Mouse (Mus musculus): ENCODE data around the gene Csad. TPM values are rescaled to one million over a fixed set of nuclear protein-coding genes. Genes with fewer than 3 reads are reported as not detected.

The Csad gene
- polyA plus RNA-seq, 1 experiment from 2014 or later, result 153 TPM

DNA sequence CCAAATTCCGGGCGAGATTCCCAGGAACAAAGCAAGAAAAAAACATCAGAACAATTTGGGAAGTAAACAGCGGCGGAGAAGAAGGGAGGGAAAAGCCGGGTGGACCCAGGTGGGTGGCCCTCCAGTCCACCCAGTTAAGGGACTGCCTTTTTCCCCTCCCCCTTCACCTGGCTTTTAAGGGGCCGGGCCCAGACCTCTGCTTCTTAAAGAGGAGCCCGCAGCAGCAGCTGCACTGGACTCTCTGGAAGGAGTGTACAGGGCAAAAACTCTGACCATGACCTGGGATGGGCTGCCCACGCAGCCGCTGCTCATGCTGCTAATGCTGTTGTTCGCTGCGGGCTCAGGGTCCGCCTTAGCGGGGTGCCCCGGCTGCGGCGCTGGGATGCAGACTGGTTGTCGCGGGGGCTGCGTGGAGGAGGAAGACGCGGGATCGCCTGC, 60.2 kb downstream of the Csad start, which contains the start of gene Igfbp6:
Igfbp6 (plus strand) TSS at position 89 of the 438 bp plus-strand sequence.
- peak within 1 kb of the TSS; percentile 60 for H3K9ac ChIP-seq (replicated peaks; ENCODE audit: low read length)
- ATAC-seq (ENCODE audit: low FRiP score, low TSS enrichment), result peak; percentile 64

DNA sequence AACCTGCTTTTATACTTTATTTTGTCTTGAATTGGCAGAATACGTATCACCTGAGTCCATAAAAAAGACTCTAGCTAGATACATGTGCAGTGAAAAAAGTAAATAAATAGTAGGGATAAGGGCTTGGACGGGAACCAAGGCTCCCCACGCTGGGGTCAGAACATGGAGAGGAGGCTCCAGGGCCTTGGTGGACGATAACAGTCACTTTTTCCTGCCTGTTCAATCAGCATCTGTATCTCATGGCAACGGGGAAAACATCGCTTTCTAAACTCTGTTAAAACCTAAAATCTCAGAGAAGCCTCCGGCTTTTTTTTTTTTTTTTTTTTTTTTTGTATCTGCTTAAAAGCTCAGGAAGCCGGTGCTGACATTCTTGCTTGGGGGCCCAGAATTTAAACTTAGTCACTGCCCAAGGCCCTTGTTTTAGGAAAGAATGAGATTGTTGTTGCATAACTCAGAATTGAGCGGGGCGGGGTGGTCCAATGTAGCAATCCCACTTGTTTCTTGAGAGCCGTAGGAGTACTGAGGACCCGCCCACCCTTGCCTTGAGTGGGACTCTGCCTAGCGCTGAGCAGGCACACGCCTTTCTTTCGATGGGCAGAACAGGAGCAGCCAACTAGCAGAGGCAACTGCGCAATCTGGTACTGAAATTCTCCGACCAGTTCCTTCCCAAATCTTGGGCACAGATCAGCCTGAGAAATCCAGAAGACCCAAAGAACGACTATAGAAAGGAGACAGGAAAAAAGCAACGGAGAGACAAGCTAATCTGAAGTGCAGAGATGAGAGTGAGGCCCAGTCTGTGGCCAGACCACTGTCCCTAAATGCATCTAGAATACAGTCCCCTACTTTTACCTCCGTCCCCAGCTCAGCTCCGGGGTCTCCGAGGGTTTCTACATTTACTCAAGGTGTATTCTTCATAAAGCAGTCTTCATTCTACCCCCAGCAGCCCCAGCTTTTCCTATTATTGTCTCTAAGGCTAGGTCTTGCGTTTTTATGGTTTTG, 61.3 kb downstream of the Csad start:
- peaks cover 24% of the 10 kb centered on the region for H3K27me3 ChIP-seq (ENCODE audit: insufficient read depth, low read length)
- WGBS, result 49% methylated on average over 23 of the region's 23 CpGs
- H3K27ac ChIP-seq (ENCODE audit: low read length), result peak overlapping the region; percentile 16
- H3K9me3 ChIP-seq (ENCODE audit: low read length), result no peaks in the 10 kb centered on the region
- H3K4me3 ChIP-seq (ENCODE audit: low read length), result no peak overlapping the region
- ATAC-seq (ENCODE audit: low FRiP score, low TSS enrichment), result no peak
- H3K4me1 ChIP-seq (ENCODE audit: insufficient read depth, low read length), result peaks cover 23% of the 10 kb centered on the region
- H3K9ac ChIP-seq (replicated peaks; ENCODE audit: low read length), result no peak overlapping the region
- no peaks in the 10 kb centered on the region for H3K36me3 ChIP-seq (ENCODE audit: insufficient read depth, low read length)
- no peak overlapping the region for H3K4me2 ChIP-seq (replicated peaks; ENCODE audit: low read depth, low read length)

More for the DNA sequence above, 60.2 kb downstream of the Csad start, which contains the start of gene Igfbp6:
- H3K27me3 ChIP-seq (ENCODE audit: insufficient read depth, low read length), result peaks cover 24% of the 10 kb centered on the region
- 5% methylated on average over 22 of the region's 22 CpGs for WGBS
- H3K27ac ChIP-seq (ENCODE audit: low read length), result peak within 1 kb of the TSS; percentile 17
- no peaks in the 10 kb centered on the region for H3K9me3 ChIP-seq (ENCODE audit: low read length)
- H3K4me1 ChIP-seq (ENCODE audit: insufficient read depth, low read length), result peaks cover 27% of the 10 kb centered on the region
- H3K4me3 ChIP-seq (ENCODE audit: low read length), result peak within 1 kb of the TSS; percentile 36
- no peaks in the 10 kb centered on the region for H3K36me3 ChIP-seq (ENCODE audit: insufficient read depth, low read length)
- H3K4me2 ChIP-seq (replicated peaks; ENCODE audit: low read depth, low read length), result peak within 1 kb of the TSS; percentile 53

DNA sequence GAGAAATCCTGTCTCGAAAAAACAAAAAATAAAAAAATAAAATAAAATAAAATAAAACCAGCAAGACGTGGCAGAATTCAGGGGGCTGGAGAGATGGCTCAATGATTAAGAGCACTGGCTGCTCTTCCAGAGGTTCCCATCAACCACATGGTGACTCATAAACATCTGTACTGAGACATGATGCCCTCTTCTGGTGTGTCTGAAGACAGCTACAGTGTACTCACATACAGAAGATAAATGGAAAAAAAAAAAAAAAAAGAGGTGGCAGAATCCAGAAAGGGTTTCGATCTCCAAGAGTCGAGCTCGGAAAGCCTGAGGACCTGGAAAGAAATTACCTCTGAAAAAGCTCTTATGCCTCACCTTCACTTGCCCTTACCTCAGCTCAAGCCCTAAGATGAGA, 63.4 kb downstream of the Csad start:
- no peak for ATAC-seq (ENCODE audit: low FRiP score, low TSS enrichment)
- Histone ChIP-seq H3K4me1 (ENCODE audit: insufficient read depth, low read length) (peaks cover 28% of the 10 kb centered on the region), H3K4me3 (ENCODE audit: low read length) (no peak overlapping the region), H3K27me3 (ENCODE audit: insufficient read depth, low read length) (peaks cover 22% of the 10 kb centered on the region), H3K27ac (ENCODE audit: low read length) (no peak overlapping the region), H3K9me3 (ENCODE audit: low read length) (no peaks in the 10 kb centered on the region), H3K36me3 (ENCODE audit: insufficient read depth, low read length) (no peaks in the 10 kb centered on the region), H3K9ac (replicated peaks; ENCODE audit: low read length) (no peak overlapping the region), H3K4me2 (replicated peaks; ENCODE audit: low read depth, low read length) (no peak overlapping the region)
- WGBS, result 91% methylated on average over 5 of the region's 5 CpGs

DNA sequence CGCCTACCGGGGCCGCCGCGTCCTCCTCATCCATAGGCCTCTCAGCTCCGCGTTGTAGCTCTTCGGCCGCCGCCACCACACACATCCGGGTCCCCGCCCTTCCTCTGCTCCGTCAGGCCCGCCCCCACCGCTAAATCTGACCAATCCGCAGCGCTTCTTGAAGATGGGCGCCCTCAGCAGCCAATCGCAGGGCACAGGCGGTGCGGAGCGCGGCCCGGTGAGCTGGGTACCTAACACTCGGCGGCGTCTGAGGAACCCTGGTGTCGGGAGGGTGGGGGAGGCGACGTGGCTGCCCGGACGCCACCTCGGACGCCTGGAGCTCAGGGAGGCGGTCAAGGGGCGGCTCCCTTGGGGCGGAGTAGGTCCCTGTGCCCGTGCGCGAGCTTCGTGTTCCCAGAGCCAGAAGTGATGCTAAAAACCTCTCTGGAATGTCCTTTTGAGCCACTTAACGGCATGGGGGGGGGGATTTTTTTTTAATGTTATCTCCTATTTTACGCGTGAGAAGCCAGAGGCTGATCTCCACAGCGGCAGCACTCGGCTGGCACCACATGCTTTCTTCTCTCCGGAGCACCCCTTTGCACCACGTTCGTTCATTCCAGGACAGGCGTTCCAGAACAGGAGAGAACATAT, 68.3 kb downstream of the Csad start, which contains the start of gene Spryd3:
Spryd3 (minus strand) TSS at position 106 of the 630 bp plus-strand sequence.
- WGBS, result under 1% methylated on average over 50 of the region's 50 CpGs
- H3K27ac ChIP-seq (ENCODE audit: low read length), result peak within 1 kb of the TSS; percentile 73
- peak within 1 kb of the TSS; percentile 85 for H3K4me3 ChIP-seq (ENCODE audit: low read length)

DNA sequence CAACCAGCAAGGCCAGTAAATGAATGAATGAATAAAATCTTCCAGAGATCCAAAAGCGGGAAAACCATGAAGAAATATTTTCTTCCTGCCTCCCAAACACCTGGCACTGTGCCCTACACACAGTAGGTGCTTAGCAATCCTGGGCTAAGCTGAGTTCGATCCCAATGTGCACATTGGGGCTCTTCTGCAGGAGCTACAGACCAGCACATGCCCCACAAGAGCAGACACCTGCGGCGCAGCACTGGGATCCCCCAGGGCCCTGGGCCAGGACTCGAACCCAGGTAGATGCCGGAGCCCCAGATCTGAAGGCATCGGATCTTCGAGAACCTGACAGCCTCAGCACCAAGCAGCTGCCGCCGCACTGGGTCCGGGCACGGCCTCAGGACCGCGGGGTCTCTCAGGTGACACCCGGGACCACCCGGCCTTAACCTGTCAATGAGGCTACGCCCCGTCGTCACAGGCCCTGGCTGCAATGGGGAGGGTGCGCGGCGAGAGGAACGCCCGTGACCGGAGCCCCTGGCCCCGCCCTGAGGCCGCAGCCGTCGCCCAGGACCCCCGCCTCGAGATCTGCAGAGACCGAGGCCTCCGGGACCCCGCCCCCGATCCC, 68.9 kb downstream of the Csad start:
- Histone ChIP-seq H3K27me3 (ENCODE audit: insufficient read depth, low read length) (no peaks in the 10 kb centered on the region), H3K4me2 (replicated peaks; ENCODE audit: low read depth, low read length) (peak overlapping the region; percentile 82), H3K27ac (ENCODE audit: low read length) (peak overlapping the region; percentile 56), H3K36me3 (ENCODE audit: insufficient read depth, low read length) (peaks cover 11% of the 10 kb centered on the region; the same call in 1 of the 2 replicates), H3K9ac (replicated peaks; ENCODE audit: low read length) (peak overlapping the region; percentile 81), H3K9me3 (ENCODE audit: low read length) (no peaks in the 10 kb centered on the region), H3K4me3 (ENCODE audit: low read length) (peak overlapping the region; percentile 85), H3K4me1 (ENCODE audit: insufficient read depth, low read length) (peaks cover 11% of the 10 kb centered on the region)
- WGBS, result 2% methylated on average over 35 of the region's 35 CpGs
- ATAC-seq (ENCODE audit: low FRiP score, low TSS enrichment), result peak; percentile 71

More for the DNA sequence above, 68.3 kb downstream of the Csad start, which contains the start of gene Spryd3:
- no peaks in the 10 kb centered on the region for H3K9me3 ChIP-seq (ENCODE audit: low read length)
- H3K27me3 ChIP-seq (ENCODE audit: insufficient read depth, low read length), result no peaks in the 10 kb centered on the region
- peaks cover 10% of the 10 kb centered on the region; the same call in 1 of the 2 replicates for H3K36me3 ChIP-seq (ENCODE audit: insufficient read depth, low read length)
- peak within 1 kb of the TSS; percentile 82 for H3K4me2 ChIP-seq (replicated peaks; ENCODE audit: low read depth, low read length)
- ATAC-seq (ENCODE audit: low FRiP score, low TSS enrichment), result peak; percentile 99
- peak within 1 kb of the TSS; percentile 81 for H3K9ac ChIP-seq (replicated peaks; ENCODE audit: low read length)
- H3K4me1 ChIP-seq (ENCODE audit: insufficient read depth, low read length), result peaks cover 11% of the 10 kb centered on the region

DNA sequence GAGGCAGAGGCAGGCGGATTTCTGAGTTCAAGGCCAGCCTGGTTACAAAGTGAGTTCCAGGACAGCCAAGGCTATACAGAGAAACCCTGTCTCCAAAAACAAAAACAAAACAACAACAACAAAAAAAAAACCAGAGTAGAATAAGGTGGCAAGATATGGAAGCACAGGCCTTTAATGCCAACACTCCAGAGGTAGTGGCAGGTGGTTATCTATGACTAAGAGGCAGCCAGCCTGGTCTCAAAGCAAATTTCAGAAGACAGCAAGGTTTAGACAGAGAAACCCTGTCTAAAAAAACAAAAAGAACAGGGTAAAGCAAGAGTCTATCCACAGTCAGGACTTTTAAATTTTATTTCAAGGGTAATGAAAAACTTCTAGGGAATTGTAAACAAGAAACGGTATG, 69.8 kb downstream of the Csad start:
- H3K36me3 ChIP-seq (ENCODE audit: insufficient read depth, low read length), result peaks cover 20% of the 10 kb centered on the region
- 79% methylated on average over 2 of the region's 2 CpGs for WGBS
- no peaks in the 10 kb centered on the region for H3K27me3 ChIP-seq (ENCODE audit: insufficient read depth, low read length)
- ATAC-seq (ENCODE audit: low FRiP score, low TSS enrichment), result no peak
- H3K9me3 ChIP-seq (ENCODE audit: low read length), result no peaks in the 10 kb centered on the region
- no peak overlapping the region for H3K27ac ChIP-seq (ENCODE audit: low read length)
- H3K9ac ChIP-seq (replicated peaks; ENCODE audit: low read length), result no peak overlapping the region
- H3K4me1 ChIP-seq (ENCODE audit: insufficient read depth, low read length), result peaks cover 11% of the 10 kb centered on the region
- H3K4me3 ChIP-seq (ENCODE audit: low read length), result no peak overlapping the region
- no peak overlapping the region for H3K4me2 ChIP-seq (replicated peaks; ENCODE audit: low read depth, low read length)

DNA sequence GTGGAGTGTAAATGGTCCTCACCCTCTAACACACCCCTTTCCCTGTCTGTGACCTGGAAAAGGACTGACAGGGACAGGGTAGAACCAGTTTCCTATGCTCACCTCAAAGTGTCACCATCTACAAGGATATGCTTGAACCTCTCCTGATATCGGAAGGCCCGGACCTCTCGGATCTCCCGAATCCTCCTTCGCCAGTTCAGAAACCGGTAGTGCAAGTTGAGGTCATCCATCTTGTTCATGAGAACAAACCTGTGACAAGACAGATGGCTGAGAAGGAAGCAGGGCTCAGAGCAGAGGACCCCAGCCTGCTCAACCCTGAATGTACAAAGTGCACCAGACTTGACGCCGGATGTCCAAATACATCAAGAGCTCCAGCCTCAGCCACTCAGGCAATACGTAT, 71.2 kb downstream of the Csad start:
- Histone ChIP-seq H3K4me2 (replicated peaks; ENCODE audit: low read depth, low read length) (no peak overlapping the region), H3K9ac (replicated peaks; ENCODE audit: low read length) (no peak overlapping the region), H3K27me3 (ENCODE audit: insufficient read depth, low read length) (no peaks in the 10 kb centered on the region), H3K9me3 (ENCODE audit: low read length) (no peaks in the 10 kb centered on the region), H3K4me3 (ENCODE audit: low read length) (no peak overlapping the region), H3K4me1 (ENCODE audit: insufficient read depth, low read length) (peaks cover 11% of the 10 kb centered on the region), H3K27ac (ENCODE audit: low read length) (no peak overlapping the region), H3K36me3 (ENCODE audit: insufficient read depth, low read length) (peaks cover 31% of the 10 kb centered on the region)
- WGBS, result 84% methylated on average over 9 of the region's 9 CpGs
- ATAC-seq (ENCODE audit: low FRiP score, low TSS enrichment), result no peak

Other genes starting within 250 kb of the Csad start
- 267 and 282 TPM in 2 replicates for gene Krt8, start 200.2 kb downstream of the Csad start, polyA plus RNA-seq (2015; fragmentation: Nextera tagmentation; extraction: Ambion mirVana)
- 216 and 223 TPM in 2 replicates for gene Krt18, start 176.5 kb downstream of the Csad start, polyA plus RNA-seq (2015; fragmentation: Nextera tagmentation; extraction: Ambion mirVana)
- gene Eif4b, start 131.0 kb downstream of the Csad start, polyA plus RNA-seq (2015; fragmentation: Nextera tagmentation; extraction: Ambion mirVana), result 137 and 140 TPM in 2 replicates
- 51.2 and 56.3 TPM in 2 replicates for gene Tns2, start 104.3 kb downstream of the Csad start, polyA plus RNA-seq (2015; fragmentation: Nextera tagmentation; extraction: Ambion mirVana)
- 19.0 and 22.4 TPM in 2 replicates for gene Spryd3, start 68.5 kb downstream of the Csad start, polyA plus RNA-seq (2015; fragmentation: Nextera tagmentation; extraction: Ambion mirVana)
- gene Igfbp6, start 60.4 kb downstream of the Csad start, polyA plus RNA-seq (2015; fragmentation: Nextera tagmentation; extraction: Ambion mirVana), result 33.0 and 33.9 TPM in 2 replicates
- 0.40 and 0.41 TPM in 2 replicates for gene Soat2, start 54.2 kb downstream of the Csad start, polyA plus RNA-seq (2015; fragmentation: Nextera tagmentation; extraction: Ambion mirVana)
- gene Zfp740, start 1.5 kb downstream of the Csad start, polyA plus RNA-seq (2015; fragmentation: Nextera tagmentation; extraction: Ambion mirVana), result 82.1 and 88.7 TPM in 2 replicates
- gene Itgb7, start 27.2 kb upstream of the Csad start, polyA plus RNA-seq (2015; fragmentation: Nextera tagmentation; extraction: Ambion mirVana), result 1.4 and 1.9 TPM in 2 replicates
- gene Rarg, start 52.8 kb upstream of the Csad start, polyA plus RNA-seq (2015; fragmentation: Nextera tagmentation; extraction: Ambion mirVana), result 31.9 and 35.4 TPM in 2 replicates
- gene Gm9918, start 65.8 kb upstream of the Csad start, polyA plus RNA-seq (2015; fragmentation: Nextera tagmentation; extraction: Ambion mirVana), result 0.36 and 0.89 TPM in 2 replicates
- 76.5 and 78.8 TPM in 2 replicates for gene Mfsd5, start 74.7 kb upstream of the Csad start, polyA plus RNA-seq (2015; fragmentation: Nextera tagmentation; extraction: Ambion mirVana)
- gene Espl1, start 91.5 kb upstream of the Csad start, polyA plus RNA-seq (2015; fragmentation: Nextera tagmentation; extraction: Ambion mirVana), result 31.4 and 33.6 TPM in 2 replicates
- 376 and 377 TPM in 2 replicates for gene Pfdn5, start 121.4 kb upstream of the Csad start, polyA plus RNA-seq (2015; fragmentation: Nextera tagmentation; extraction: Ambion mirVana)
- 118 and 120 TPM in 2 replicates for gene Myg1, start 127.0 kb upstream of the Csad start, polyA plus RNA-seq (2015; fragmentation: Nextera tagmentation; extraction: Ambion mirVana)
- 89.2 and 91.7 TPM in 2 replicates for gene Aaas, start 146.0 kb upstream of the Csad start, polyA plus RNA-seq (2015; fragmentation: Nextera tagmentation; extraction: Ambion mirVana)
- 1.2 and 1.3 TPM in 2 replicates for gene Sp7, start 162.5 kb upstream of the Csad start, polyA plus RNA-seq (2015; fragmentation: Nextera tagmentation; extraction: Ambion mirVana)
- gene Sp1, start 201.4 kb upstream of the Csad start, polyA plus RNA-seq (2015; fragmentation: Nextera tagmentation; extraction: Ambion mirVana), result 10.6 and 11.3 TPM in 2 replicates
- 1.7 and 2.0 TPM in 2 replicates for gene Amhr2, start 240.6 kb upstream of the Csad start, polyA plus RNA-seq (2015; fragmentation: Nextera tagmentation; extraction: Ambion mirVana)

All from kidney, embryonic 16.5 days (tissue).